Mouse (Mus musculus) cortical plate, adult 2 months (tissue): ENCODE results near the gene Rps3.

ENCODE experiments used
- CTCF ChIP-seq: fragments of 200-500 bp; IDR thresholded peaks from 2 replicates; pipeline ENCODE4 v1.5.1; 2011; ENCODE audit warnings: mild to moderate bottlenecking, control low read depth, low read length; ENCODE audit not compliant: insufficient read depth; ENCODE audit errors: extremely low read depth
- POLR2A ChIP-seq: fragments of 200-500 bp; IDR thresholded peaks from 2 replicates; pipeline ENCODE4 v1.6.1; 2011; ENCODE audit warnings: mild to moderate bottlenecking, low read length, control low read depth; ENCODE audit not compliant: insufficient read depth; ENCODE audit errors: extremely low read depth

DNA sequence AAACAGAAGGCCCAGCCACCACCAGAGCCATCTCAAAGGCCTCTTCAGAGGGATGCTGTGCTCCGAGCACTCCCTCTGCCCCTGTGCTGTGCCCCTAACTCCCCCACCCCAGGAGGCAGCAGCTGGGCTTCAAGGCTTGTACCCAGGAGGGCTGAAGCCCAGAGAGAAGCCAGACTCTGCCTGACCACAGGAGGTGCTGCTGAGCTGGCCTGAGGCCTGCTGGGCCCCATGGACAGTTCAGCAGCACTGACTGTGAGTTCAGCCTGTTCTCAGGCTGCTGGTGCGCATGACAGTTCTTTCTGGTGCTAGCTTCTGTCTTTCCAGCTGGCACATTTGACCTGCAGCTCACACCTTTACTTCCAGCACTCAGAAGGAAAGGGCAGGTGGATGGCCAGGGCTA, 37.7 kb downstream of the Rps3 start:
- TF ChIP-seq CTCF (0 out of 2 replicates have a peak, but pooled peaks have one; percentile 10), POLR2A (no peak)
